8 mouse cellular contexts compared by ENCODE assay signal in genomic region chr15:4056627-4057026, GRCm38 (mm10). TPM values are rescaled to one million over a fixed set of nuclear protein-coding genes. Genes with fewer than 3 reads are reported as not detected.
DNase-seq lines count a peak whose midpoint lies in the region; ATAC-seq and TF ChIP-seq lines count a peak whose summit lies in the region.

No protein-coding gene starts in this region.

- peak; percentile 62; the same call in 1 of the 2 replicates for ATAC-seq in embryonic facial prominence, embryonic 14.5 days (ENCODE audit: low read depth)
- ATAC-seq in stomach, postnatal 0 days (ENCODE audit: low FRiP score, low TSS enrichment) = no peak

- H3K9me3 ChIP-seq in embryonic facial prominence, embryonic 14.5 days (ENCODE audit: control insufficient read depth, low read length) = no peaks in the 10 kb centered on the region
- no peaks in the 10 kb centered on the region for H3K9me3 ChIP-seq in stomach, postnatal 0 days (ENCODE audit: control insufficient read depth, low read length)

- peaks cover 49% of the 10 kb centered on the region for H3K36me3 ChIP-seq in embryonic facial prominence, embryonic 14.5 days (ENCODE audit: control insufficient read depth, insufficient read depth, low read length)
- peaks cover 17% of the 10 kb centered on the region for H3K36me3 ChIP-seq in stomach, postnatal 0 days (ENCODE audit: control insufficient read depth, insufficient read depth, low read length)

- H3K27ac ChIP-seq in gastrocnemius, adult 2 months = no peak overlapping the region; the same call in 1 of the 2 replicates
- no peak overlapping the region for H3K27ac ChIP-seq in embryonic facial prominence, embryonic 14.5 days (replicated peaks; ENCODE audit: low read depth, low read length)
- no peak overlapping the region for H3K27ac ChIP-seq in stomach, postnatal 0 days (replicated peaks)

- no peak overlapping the region for H3K9ac ChIP-seq in embryonic facial prominence, embryonic 14.5 days (ENCODE audit: low read depth, low read length)
- H3K9ac ChIP-seq in stomach, postnatal 0 days (ENCODE audit: low read length) = no peak overlapping the region

- peak; percentile 53 for TF ChIP-seq CTCF in gastrocnemius, adult 2 months (IDR thresholded peaks at IDR 0.05)
- peak; percentile 80 for TF ChIP-seq CTCF in stomach, postnatal 0 days (IDR thresholded peaks at IDR 0.05; ENCODE audit: low read depth)

- 14% methylated on average over 5 of the region's 5 CpGs for WGBS in embryonic facial prominence, embryonic 14.5 days
- 16% methylated on average over 5 of the region's 5 CpGs for WGBS in stomach, postnatal 0 days

- intact Hi-C loops in gastrocnemius, adult 2 months (cut with DNase I) = no loop called here
- intact Hi-C loops in gastrocnemius, postnatal 36 days (cut with DNase I) = no loop called here
- intact Hi-C loops in left cerebral cortex, postnatal 4 days (cut with DNase I) = loop anchor here (5.0 kb wide), 1 partner anchor 1046 kb away; no protein-coding TSS in a partner anchor

- no peak for DNase-seq in gastrocnemius, adult 2 months
- no peak for DNase-seq in gastrocnemius, postnatal 36 days
- DNase-seq in right cerebral cortex, adult 2 months (ENCODE audit: low spot score in 2 of 2) = peak; percentile 40 to 51
- no peak for DNase-seq in right cerebral cortex, postnatal 36 days (ENCODE audit: low spot score in 2 of 2)
- peak; percentile 63 for DNase-seq in embryonic facial prominence, embryonic 14.5 days (ENCODE audit: low spot score)
- DNase-seq in left cerebral cortex, postnatal 4 days = peak; percentile 20
- DNase-seq in stomach, postnatal 0 days (ENCODE audit: low spot score) = no peak
- DNase-seq in spleen, postnatal 14 days (ENCODE audit: low spot score in 2 of 2) = no peak

- no peaks in the 10 kb centered on the region for H3K27me3 ChIP-seq in embryonic facial prominence, embryonic 14.5 days (replicated peaks; ENCODE audit: control insufficient read depth, insufficient read depth, low read length)
- H3K27me3 ChIP-seq in stomach, postnatal 0 days (ENCODE audit: control insufficient read depth, insufficient read depth, low read length) = no peaks in the 10 kb centered on the region

- H3K4me2 ChIP-seq in embryonic facial prominence, embryonic 14.5 days (ENCODE audit: low read depth, low read length) = no peak overlapping the region
- no peak overlapping the region for H3K4me2 ChIP-seq in stomach, postnatal 0 days (replicated peaks; ENCODE audit: low read depth)

- no peaks in the 10 kb centered on the region for H3K4me1 ChIP-seq in embryonic facial prominence, embryonic 14.5 days (ENCODE audit: control insufficient read depth, insufficient read depth, low read length)
- no peaks in the 10 kb centered on the region for H3K4me1 ChIP-seq in stomach, postnatal 0 days (replicated peaks; ENCODE audit: control insufficient read depth, insufficient read depth)

- no peak for TF ChIP-seq EP300 in stomach, postnatal 0 days (optimal IDR thresholded peaks at IDR 0.05)

- H3K4me3 ChIP-seq in gastrocnemius, adult 2 months = no peak overlapping the region
- H3K4me3 ChIP-seq in embryonic facial prominence, embryonic 14.5 days (ENCODE audit: low read depth, low read length) = no peak overlapping the region
- no peak overlapping the region for H3K4me3 ChIP-seq in stomach, postnatal 0 days (ENCODE audit: low read depth, low read length)

RNA-seq across cellular contexts. Expression of gene Oxct1, which starts 30.4 kb away (rescaled TPM):
- total RNA-seq in gastrocnemius, adult 2 months (2021) = 100 to 1,000 TPM; 266 to 585 TPM
- total RNA-seq in gastrocnemius, postnatal 36 days (2021) = 100 to 1,000 TPM; 333 to 385 TPM
- 235 and 243 TPM in 2 replicates for polyA plus RNA-seq in embryonic facial prominence, embryonic 14.5 days (2014; fragmentation: Nextera tagmentation; extraction: Ambion mirVana)
- total RNA-seq in left cerebral cortex, postnatal 4 days (2021) = 100 to 1,000 TPM; 404 to 414 TPM
- polyA plus RNA-seq in stomach, postnatal 0 days (2015; fragmentation: Nextera tagmentation; extraction: Ambion mirVana) = 128 and 131 TPM in 2 replicates

Comparison
In these comparisons a context has a peak if more than half of its experiments do, and no peak if none do; other contexts are left out.
1. DNase-seq: peak in right cerebral cortex, adult 2 months (2 of 2), embryonic facial prominence, embryonic 14.5 days (single experiment) and left cerebral cortex, postnatal 4 days (single experiment); none in gastrocnemius, adult 2 months (single experiment), gastrocnemius, postnatal 36 days (0 of 2), right cerebral cortex, postnatal 36 days (0 of 2), stomach, postnatal 0 days (single experiment) and spleen, postnatal 14 days (0 of 2).